Mouse (Mus musculus): Measurements from ENCODE around the gene Sned1.

Sned1 gene

DNA sequence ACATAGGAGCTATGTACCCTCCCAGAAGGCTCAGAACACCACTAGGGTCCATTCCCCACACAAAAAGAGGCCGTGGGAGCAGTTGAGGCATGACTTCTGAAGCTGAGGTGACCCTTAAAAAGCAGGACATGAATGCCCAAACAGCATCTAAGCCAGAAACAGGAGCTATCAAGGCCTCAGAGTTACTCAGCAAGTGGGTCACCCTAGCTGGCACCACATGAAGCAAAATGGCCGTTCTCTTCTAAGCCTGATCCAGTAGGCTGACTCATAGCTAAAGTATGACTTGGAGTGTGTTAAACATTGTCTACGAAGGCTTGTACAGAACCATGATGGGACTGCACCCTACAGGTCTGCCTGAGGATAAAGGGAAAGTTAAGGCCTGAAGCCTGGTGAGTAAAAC lies 90.8 kb downstream of the Sned1 start:
- DNase-seq: no peak

- no peak for DNase-seq
Observed at GRCm38 (mm10) chr1:93334621-93335020, 99.0 kb downstream of the Sned1 start.

- peak; percentile 97 for DNase-seq
Observed at GRCm38 (mm10) chr1:93342648-93343503, 107.2 kb downstream of the Sned1 start, which contains the start of the genes Ppp1r7 and Pask. Gene Ppp1r7, plus strand, starts transcription at chr1:93342854. Gene Pask, minus strand, starts transcription at chr1:93343482.

DNA sequence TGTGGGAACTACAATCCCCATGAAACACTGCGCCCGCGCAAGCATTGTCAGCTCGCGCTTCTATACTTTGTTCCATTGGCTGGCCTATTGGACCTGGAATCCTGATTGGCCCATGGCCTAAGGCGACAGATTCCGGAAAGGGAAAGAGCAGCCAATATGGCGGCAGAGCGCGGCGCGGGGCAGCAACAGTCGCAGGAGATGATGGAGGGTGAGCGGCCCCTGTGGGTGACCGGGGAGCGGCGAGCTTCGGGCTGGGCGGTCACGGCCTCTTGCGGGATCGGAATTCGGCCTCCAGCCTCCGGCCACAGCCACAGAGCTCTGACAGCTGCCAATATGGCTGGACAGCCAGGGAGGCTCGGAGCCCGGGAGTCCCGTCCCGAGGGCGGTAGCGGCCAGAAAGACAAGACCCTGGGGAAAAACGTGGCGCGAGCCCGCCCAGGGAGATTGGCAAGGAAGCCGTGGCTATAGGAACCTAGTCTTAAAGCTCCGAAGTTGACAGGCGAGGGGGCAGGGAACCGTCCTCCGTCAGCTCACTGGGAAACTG lies 107.9 kb downstream of the Sned1 start:
- DNase-seq: peak; percentile 97

- no peak for DNase-seq
Observed at GRCm38 (mm10) chr1:93347176-93347575, 111.5 kb downstream of the Sned1 start.

DNA sequence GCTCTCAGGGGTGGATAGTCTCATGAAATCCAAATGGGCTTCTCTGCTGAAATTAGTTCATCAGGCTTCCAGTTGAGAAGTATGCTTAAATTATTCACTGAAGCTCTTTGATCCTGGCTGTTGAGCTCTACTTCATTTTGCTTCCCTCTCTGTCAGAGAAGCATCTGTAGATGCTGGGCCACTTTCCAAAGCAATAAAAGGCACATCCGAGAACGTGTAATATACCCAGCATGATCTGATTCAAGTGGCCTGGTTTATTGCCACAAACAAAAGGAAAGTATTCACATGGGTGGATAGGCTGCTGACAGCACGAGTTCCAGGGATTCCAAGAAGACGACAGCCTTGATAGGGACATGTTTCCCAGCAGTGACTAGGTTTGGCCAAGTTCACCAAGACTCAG lies 114.1 kb downstream of the Sned1 start:
- no peak for DNase-seq
